Mouse (Mus musculus) kidney, postnatal 25 days (tissue): ENCODE measurements around the gene Popdc2.
A peak's percentile ranks its signal among the peaks of the same experiment; 100 is the strongest.

ENCODE experiments used
- DNase-seq, 2 experiments: peaks; one replicate each; pipeline ENCODE4 v3.0.0; 2021; ENCODE audit warnings: mixed read lengths in 2 of 2

Popdc2 gene

DNA sequence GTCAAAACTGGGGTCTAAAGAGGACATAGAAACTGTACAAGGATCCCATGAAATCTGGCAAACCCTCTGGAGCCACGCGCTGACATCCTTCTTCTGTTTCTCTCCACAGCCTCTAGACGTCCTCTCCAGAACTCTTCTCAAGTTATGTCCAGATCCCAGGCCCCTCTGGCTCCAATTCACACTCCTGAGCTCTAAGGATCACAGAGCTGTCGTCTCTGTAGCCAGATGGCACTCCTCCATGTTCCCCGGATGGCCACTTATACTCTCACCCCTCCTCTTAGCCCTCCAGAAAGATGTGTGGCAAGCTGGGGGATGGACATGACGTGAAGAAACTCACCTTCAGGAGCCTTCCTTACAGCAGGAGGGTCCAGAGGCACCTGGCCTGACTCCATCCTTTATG lies 15.5 kb downstream of the Popdc2 start:
- no peak for DNase-seq

DNA sequence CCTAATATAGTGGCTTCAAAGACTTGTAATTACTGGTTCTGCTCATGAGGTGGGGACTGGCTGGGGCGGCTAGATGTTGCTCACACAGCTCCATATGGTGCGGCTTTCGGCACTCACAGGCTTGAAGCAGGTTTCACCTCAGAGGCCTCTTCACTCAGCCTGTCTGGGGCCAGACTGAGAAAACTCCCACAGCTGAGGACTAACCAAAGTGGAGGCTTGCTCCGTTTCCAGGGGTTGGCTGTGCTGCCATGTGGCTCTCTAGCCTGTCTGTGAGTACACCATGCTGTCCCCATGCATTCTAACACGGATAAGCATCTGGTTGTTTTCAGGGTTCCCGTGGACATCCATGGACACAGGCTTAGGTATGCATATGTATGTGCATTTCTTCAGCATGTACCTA lies 16.6 kb downstream of the Popdc2 start:
- DNase-seq: no peak

DNA sequence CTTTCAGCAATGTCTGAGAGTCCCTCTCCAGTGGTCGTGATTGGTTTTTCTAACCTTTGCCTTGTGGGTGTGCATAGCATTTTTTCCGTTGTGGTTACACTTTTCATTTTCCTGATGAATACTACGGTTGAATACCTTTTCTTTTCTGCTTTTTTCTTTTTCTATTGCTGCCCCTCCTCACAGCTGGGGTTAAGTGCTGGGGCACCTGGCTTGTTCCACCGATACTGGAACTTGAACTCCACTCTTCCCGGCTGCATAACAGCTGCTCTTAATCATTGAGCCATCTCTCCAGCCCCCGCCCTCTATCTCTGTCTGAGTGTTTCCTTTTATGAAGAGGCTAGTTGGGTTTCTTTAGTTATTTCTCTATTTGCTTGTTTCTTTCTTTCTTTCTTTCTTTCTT lies 17.1 kb downstream of the Popdc2 start:
- DNase-seq: no peak

DNA sequence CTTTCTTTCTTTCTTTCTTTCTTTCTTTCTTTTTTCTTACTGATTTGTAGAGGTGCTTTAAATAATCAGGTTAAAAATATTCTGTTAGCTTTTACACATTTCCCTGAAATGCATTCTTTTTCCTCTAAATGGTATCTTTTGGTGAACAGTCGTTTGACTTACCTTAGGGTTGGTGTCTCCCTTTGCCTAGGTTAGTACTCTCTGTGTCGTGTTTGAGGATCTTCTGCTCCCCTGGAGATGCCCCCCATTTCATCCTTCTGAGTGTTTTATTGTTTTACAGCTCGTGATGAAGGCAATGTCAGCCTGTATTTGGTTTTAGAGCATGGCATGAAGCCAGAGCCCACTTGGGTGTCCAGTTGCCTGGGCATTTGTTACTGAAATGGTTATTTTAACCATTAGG lies 17.5 kb downstream of the Popdc2 start:
- no peak for DNase-seq

DNA sequence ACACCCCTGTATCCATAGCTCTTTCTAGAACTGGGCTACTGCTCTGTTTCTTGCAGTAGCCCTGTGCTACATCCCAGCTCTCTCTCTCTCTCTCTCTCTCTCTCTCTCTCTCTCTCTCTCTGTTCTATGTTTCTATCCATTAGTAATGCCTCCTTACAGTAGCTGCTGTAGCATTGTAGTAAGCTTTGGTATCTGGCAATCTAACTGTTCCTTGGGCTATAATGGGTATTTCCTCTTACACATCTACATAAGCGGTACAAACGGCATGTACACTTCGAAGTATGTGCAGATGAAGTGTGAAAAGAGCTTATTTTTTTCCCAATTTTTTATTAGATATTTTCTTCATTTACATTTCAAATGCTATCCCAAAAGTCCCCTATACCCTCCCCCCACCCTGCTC lies 17.9 kb downstream of the Popdc2 start:
- no peak for DNase-seq

DNA sequence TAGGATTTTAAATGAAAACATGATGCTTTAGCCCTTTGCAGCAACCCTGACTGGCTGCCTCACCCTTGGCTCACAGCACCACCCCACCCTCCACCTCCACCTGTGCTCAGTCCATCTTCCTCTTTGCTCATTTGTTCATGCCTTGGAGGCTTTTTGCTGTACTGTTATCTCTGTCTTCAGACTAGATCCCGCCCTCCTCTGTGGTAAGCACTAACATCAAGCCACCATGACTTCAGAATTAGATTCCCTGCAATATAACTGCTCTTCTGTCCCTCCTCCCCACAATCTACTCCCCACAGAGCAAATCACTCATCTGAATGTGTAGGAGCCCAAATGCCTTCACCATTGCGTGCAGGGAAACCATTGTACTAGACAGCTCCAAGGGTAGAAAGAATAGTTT lies 21.7 kb downstream of the Popdc2 start:
- DNase-seq: no peak

DNA sequence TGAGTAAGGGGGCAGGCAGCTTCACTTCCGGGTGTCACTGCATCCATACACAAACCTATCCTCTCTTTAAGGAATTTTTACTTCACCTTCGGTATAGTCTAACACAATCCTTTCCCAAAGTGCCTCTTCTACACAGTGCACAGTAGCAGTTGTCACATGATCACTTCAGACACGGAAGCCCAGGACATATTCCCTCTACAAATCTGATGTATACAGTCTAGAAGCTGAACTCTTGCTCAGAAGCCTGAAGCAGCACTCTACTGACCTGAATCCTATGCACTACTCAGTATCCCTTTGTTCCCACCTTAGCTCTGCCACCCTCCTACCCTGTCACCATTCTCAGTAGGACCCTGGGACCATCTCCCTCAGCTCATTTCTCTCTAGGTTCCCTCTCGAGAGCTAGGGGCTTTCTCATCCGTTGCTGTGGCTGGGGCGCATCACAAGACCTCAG lies 23.2 kb downstream of the Popdc2 start:
- no peak for DNase-seq

DNA sequence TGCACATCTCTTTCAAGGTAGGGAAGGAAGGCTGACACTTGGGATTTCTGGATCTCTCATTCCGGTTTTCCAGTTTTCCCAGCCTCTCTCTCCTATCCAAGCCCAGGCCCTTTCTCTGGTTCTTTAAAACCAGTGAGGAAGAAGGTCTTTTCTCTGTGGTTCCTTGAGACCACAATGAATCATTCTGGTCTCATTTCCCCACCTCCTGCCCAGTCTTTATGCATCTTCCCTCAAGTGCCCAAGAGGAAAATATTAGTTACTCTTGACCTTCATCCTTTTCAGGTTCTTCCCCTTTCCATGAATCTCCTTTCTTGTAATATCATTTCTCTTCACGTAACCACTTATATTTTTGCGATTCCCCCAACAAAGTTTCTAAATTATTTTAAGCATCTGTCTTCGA lies 23.7 kb downstream of the Popdc2 start:
- no peak for DNase-seq

DNA sequence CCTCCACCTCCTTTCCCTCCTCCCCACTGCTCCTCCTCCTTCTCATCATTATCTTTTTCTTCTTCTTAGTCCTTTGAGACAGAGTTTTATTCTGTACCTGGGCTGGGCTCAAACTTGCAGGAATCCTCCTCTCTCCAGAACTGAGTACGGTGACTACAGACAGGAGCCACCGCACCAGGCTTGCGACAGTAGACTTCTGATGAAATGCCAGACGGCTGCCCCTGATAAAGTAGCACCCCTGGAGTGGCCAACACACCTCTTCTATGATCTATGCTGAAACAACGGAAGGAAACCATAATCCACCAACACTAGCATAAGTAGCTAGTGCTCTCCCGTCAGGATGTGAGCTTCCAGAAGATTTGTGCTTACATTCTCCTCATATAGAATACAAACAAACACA lies 25.4 kb downstream of the Popdc2 start:
- no peak for DNase-seq

DNA sequence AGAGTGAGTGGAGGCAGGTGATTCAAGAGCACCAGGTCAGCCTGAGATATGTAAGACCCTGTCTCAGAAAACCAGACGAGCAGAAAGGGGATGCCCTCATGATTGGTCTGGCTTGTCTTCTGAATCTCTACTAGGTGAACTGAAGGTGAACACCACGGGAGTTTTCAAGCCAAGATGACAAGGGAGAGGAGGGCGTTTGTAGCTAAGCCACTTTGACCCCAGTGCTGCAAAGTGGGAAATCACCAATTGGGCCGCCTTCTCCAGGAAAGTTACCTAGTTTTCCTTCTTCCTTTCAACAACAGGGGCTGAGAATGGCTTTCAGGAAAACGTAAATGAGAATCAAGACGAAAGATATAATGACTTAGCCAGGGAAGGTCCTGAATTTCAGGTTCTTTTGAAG lies 26.7 kb downstream of the Popdc2 start:
- DNase-seq: no peak

DNA sequence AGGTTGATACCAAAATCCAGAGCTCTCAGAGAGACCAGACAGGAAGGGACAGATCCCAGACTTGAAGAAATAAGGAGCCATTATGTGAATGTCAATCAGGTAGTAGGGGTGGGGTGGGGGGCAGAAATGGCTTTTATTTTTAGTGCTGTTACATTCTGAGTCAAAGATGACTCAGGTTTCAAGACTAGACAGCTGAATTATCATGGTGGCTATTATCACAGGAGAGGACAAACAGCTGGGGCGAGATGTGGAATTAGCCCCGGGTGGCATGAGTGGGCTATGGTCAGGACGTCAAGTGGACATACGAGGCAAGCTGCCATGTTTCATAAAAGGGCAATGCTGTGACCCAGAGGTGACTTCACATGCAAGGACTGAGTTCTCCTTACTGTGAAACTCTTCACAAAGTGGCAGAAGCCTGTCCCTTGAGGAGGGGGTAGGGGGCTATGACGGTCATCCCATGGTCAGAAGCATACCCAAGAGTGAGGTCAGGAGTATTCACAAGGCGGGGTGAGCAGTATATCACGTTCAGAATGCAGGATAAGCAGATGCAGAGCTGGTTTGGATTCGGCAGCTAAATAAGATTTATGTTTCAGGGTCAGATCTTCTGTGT lies 27.4 kb downstream of the Popdc2 start:
- DNase-seq: no peak

DNA sequence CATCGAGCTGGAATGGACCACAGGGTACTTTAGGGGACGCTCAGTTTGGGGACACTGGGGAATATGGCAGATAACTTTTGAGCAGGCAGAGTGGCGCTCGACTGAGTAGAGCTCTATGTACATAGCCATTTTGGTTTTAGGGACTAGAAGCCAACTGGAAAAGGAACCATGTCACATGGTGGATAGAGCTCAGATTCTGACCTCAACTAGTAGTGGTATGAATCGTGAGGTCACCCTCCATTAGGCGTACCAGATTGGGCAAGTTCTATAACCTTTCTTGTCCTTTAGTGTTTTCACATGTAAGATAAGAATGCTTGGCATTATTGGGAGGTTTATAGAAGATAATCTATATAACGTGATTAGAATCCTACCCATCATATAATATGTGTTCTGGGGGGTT lies 28.3 kb downstream of the Popdc2 start:
- DNase-seq: no peak

DNA sequence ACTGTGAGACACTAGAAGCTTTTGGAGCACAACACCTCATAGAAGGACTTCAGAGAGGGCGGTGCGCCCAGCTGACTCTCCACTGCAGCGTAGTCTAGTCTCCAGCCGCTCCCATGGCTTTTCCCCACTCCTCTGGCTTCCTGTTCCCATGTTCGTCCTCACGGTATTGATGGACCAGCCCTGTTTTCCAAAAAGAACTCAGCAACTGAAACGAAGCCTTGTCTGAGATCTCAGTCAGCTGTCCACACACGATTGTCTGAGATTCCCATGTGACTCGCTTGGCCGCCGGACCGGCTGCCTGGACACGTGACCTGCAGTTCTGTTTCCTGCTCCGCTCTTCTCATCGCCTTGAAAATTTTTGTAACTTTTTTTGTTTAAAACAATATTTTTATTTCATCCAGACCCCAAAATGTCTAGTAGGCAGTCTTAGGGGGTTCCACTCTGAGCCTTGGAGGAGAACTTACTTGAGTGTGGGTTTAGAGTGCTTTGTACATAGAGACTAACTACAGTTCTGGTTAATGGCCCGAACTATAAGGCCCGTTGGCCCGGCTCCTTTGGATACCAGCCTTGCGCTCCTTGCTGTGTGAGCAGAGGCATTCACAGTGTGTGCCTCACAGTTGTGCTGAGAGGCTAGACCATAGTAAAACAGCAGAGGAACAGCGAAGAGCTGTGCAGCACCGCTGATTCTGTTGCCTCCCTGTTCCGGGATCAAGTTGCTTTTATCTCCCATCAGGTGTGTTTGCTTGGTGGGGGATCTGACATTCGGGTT lies 30.3 kb downstream of the Popdc2 start:
- DNase-seq: peak; percentile 43 to 71

DNA sequence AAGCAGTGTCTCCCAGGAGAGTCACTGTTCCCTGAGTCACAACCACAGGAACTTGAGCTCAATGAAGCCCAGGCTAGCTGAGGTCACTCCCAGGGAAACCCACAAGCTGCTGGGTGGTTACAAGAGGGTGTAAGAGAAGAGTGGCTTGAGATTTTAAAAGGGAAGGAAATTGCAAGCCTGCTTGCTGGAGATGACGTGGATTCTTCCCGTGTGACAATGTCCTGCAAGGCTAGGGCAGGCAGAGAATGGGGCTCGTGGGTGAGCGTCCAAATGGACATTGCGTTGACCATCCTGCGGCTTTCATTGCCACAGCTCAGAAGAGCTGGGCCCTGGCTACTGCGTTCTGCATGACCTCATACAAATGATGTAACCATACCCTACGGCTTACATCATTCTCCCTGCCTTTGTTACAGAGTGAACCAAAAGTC lies 32.2 kb downstream of the Popdc2 start:
- DNase-seq: no peak

DNA sequence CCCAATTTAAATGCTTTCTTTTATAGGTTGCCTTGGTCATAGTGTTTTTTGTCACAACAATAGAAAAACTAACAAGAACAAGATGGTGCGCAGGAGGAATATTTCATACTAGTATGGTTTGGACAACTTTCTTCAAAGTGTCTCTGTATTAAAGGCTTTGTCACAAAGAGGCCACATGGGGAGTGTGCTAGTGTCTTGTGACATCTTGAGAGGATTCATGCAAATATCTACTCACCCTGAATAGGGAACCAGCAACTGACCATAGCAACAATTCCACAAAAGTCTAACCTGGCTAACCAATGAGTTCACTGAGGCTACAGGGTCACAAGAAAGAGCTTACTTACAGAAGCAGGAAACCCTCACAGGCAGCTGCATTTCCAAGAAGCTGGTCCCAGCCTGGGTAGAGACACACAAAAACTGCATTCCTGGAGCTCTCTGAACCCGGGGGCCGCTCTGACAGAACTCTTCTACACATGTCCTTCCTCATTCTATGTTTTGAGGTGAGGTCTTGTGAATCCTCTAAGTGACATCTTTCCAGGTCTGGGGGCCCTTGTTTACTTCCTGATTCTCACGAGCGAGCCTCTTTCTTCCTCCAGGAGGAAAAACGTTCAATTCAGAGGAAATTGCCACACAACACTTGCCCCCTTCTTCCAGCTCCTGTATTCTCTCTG lies 33.2 kb downstream of the Popdc2 start:
- no peak for DNase-seq

DNA sequence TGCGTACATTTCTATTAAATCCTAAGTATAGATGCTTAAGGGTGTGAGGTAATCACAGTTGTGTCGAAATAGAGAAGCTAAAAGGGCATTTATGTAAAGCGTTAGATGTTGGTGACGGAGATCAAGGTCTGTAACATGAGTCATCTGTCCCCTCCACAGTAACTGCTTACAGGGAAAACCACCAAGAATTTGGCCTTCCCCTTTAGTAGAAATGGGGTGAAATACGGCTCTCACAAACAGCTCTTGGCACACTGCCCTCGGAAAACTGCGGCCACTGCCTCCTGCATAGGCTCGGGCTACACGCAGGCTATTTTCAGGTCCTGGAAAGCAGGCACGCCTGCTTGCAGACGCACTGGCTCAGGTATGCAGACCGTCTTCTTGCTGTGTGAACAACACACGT lies 34.1 kb downstream of the Popdc2 start:
- peak; percentile 76 for DNase-seq

DNA sequence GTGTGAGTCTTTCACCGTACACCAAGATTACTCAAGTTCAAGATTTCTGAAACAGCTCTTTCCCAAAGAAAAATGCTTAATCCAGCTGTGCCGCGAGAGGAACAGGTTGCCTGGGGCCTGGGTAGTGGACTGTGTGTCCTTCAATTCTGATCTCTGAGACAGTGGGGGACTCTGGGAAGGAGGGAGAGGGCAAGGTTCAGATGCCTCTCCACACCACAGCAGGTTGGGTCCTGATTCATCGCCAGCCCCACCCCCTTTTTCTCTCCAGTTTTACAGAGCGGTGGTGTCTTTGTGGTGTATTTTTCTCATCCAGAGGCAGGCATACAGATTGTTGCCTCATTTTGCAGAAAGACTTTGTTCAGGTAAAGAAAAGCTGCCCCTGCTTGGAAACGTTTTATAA lies 36.3 kb downstream of the Popdc2 start:
- peak; percentile 74 to 87 for DNase-seq

DNA sequence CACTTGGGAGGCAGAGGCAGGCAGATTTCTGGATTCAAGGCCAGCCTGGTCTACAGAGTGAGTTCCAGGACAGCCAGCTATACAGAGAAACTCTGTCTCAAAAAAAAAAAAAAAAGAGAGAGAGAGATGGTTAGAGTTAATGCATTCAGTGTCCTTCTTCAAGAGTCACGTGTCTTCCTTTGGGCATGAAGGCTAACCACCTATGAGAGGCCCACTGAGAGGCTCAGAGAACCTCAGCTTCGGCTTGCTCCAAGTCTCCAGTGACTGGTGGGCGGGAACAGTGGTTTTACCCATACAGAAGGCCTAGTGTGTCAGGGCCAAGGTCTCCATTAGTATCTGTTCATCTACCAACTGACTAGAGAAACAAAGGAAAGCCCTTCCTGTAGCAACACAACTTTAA lies 37.1 kb downstream of the Popdc2 start:
- DNase-seq: no peak

DNA sequence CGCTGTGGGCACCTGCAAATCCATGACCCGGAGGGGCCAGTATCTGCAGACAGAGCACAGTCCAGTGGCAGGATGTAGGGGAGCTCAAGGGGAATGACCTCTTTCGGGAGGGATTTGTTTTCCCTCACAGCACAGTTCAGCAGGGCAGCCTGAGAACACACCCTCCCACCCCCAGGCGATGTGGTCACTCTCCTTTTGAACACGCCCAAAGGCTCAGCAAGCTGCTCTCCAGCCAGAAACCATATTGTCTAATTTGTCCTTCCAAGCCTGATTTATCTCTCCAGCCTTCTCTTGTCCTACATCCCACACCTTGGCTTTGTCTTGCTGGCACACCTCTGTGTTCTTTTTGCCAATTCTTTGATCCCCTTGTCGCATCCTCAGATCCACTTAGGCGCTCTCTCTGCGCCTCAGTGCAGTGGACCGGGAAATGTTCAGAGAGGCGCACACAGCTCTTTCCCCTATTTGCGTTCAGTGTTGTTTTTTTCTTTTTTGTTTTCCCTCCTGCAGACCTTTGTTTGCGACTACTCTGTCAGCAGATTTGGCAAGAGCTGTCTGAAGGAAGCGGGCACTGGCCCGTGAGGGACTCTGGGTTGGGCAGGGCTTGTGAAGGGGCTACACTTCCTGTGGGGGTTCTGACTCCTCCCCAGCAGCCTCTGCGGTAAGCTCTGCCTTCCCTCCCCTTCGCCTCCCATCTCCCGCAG lies 37.7 kb downstream of the Popdc2 start:
- DNase-seq: peak; percentile 49 to 82

DNA sequence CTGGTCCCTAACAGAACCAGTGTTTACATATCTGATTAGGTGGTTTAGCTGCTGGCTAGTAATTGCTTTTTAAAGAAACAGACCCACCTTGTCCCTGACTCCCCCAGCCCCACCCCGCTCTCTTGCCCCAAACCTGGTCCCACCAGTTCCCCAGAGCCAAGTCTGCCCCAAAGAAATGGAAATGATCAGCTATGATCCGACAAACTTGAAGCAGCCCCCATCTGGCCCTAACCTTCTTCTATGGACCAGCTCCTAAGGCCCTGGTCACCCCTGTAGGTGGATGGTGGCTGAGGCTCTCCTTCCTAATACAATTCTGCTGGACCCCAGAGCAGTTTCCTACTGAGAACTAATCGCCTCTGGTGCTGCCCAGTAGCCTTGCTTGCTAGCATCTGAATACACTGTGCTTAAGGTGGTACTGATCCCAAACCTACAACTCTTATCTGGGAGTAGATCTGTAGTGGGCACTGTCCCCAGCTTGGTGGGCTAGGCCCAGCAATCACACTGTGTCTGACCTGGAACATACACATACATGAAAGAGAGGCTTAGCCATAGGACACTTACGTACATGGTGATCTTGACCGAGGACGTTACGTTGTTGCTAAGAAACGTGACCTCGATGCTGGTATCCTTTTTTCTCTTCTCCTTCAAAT lies 38.4 kb downstream of the Popdc2 start:
- no peak for DNase-seq

DNA sequence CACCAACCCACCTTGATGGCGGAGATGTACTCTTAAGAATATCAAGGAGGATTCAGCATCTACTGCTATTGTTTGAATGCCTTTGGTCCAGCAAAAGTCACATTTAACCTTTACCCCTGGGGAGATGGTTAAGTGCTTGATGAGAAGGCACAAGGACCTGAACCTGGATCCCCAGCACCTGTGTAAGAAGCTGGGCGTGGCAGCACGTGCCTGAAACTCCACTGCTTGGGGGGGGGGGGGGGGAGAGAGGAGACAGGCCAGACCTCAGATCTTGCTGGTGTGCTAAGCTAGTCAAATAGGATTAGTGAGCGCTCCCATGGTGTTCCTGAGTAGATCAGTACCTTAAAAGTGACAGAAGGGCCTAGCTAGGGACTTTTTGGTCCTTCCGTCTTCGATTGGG lies 39.5 kb downstream of the Popdc2 start:
- no peak for DNase-seq

DNA sequence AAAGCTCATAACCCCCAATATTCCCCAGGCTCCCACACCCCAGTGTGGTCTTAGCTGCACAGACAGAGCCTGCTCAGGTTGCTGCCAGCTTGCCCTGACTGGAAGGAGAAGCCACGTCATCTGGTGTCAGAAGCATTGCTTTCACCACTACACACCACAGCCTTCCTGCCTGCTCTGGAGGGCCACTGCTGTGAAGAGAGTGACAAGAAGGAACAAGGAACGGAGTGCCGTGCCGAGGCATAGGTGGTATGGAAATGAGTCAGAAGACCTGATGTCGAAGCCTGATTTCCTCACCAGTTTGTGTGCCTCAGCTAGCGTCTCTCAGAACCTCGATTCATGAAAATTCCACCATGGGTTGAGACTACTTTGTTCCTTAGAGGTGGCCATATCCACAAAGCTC lies 41.6 kb downstream of the Popdc2 start:
- DNase-seq: no peak

DNA sequence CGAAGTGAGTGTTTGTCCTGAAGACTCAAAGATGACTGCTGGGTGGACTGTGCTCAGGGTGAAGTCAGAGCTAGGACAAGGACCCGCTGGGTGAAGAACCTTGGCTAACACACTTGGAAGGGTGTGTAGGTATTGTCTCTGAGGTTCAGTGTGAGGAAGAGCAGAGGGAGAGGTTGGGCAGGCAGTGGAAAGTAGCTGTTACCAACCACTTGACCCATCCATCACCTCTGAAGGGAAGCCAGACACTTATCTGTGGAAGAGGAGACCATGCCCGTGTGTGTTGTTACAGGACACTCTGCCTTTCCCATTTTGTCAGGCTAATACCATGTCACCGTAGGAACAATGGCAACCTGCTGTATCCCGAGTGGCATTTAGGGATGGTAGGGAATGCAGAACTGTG lies 44.3 kb downstream of the Popdc2 start:
- no peak for DNase-seq
